Mouse (Mus musculus): ENCODE data around the gene Med8. TPM values are rescaled to one million over a fixed set of nuclear protein-coding genes. Genes with fewer than 3 reads are reported as not detected.

Med8 gene
- polyA plus RNA-seq (2017; shearing (Covaris generic)) = 37.7 TPM

GRCm38 (mm10) chr4:118409142-118409900 lies at the start of gene Med8, which contains the start of gene Szt2:
Gene Med8, plus strand, starts transcription at chr4:118409337.
Gene Szt2, minus strand, starts transcription at chr4:118409273.

GRCm38 (mm10) chr4:118427768-118428451 lies 18.8 kb downstream of the Med8 start, which contains the start of gene Elovl1:
Gene Elovl1, plus strand, starts transcription at chr4:118428093.

GRCm38 (mm10) chr4:118436820-118437603 lies 27.9 kb downstream of the Med8 start, which contains the start of gene Cdc20:
Gene Cdc20, minus strand, starts transcription at chr4:118437352.

GRCm38 (mm10) chr4:118457345-118457975 lies 48.3 kb downstream of the Med8 start, which contains the start of gene Mpl:
Gene Mpl, minus strand, starts transcription at chr4:118457513.

Other genes with a start within 250 kb of the Med8 start
- gene Kdm4a, start 229.3 kb upstream of the Med8 start, polyA plus RNA-seq (2017; shearing (Covaris generic)) = 14.8 TPM
- 0.34 TPM for gene Ptprf, start 117.9 kb upstream of the Med8 start, polyA plus RNA-seq (2017; shearing (Covaris generic))
- gene Szt2, start 64 bp upstream of the Med8 start, polyA plus RNA-seq (2017; shearing (Covaris generic)) = 11.1 TPM
- 73.2 TPM for gene Elovl1, start 18.8 kb downstream of the Med8 start, polyA plus RNA-seq (2017; shearing (Covaris generic))
- gene Cdc20, start 28.0 kb downstream of the Med8 start, polyA plus RNA-seq (2017; shearing (Covaris generic)) = 5.0 TPM
- 0.12 TPM for gene Mpl, start 48.2 kb downstream of the Med8 start, polyA plus RNA-seq (2017; shearing (Covaris generic))
- not detected for gene Tie1, start 80.7 kb downstream of the Med8 start, polyA plus RNA-seq (2017; shearing (Covaris generic))
- gene 2610528J11Rik, start 117.7 kb downstream of the Med8 start, polyA plus RNA-seq (2017; shearing (Covaris generic)) = not detected
- not detected for gene Tmem125, start 134.7 kb downstream of the Med8 start, polyA plus RNA-seq (2017; shearing (Covaris generic))
- not detected for gene Cfap57, start 211.4 kb downstream of the Med8 start, polyA plus RNA-seq (2017; shearing (Covaris generic))
- gene Ebna1bp2, start 211.5 kb downstream of the Med8 start, polyA plus RNA-seq (2017; shearing (Covaris generic)) = 113 TPM
- not detected for gene Olfr62, start 249.6 kb downstream of the Med8 start, polyA plus RNA-seq (2017; shearing (Covaris generic))

Measured in effector memory CD4-positive, alpha-beta T cell, adult 5 months (primary cell).